Mouse (Mus musculus): ENCODE results near the gene Iqgap1.

Iqgap1 gene

DNA sequence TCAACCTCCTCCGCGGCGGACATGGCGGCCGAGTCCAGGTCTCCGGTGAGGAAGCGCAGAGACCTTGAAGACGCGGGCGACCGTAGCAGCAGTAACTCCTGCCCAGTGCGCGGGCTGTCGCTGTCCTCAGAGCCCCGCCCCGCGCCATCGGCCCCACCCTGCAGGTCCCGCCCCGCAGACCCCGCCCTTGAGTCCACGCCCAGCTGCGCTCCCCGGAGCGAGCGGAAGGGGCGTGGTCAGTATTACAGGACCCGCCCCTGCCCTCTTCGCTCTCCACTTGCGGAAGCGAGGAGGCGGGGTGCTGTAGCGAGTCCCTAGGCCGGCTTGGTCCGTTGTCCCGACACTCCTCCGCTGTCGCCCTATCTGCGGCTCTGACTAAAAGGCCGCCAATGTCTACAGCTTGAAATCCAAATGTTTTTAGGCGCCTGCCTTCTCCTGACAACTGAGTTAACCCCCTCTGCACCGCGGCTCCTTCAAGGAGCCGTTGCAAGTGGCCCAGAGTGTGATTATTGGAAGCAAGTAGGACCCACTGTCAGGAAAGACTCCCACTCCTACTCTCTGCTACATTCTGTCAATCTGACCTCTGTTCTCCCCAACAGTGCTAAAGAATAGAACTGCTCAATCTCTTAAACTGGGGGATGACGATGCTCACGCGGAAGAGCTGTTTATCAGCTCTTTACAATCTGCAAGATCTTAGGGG is 22.5 kb downstream of the Iqgap1 start:
- DNase-seq (ENCODE audit: low spot score in 2 of 2): peak in 1 of 2 experiments; percentile 90

- peak; percentile 66 to 84 for DNase-seq (ENCODE audit: low spot score in 2 of 2)
These were observed 23.2 kb downstream of the Iqgap1 start for GRCm38 (mm10) chr7:80802412-80803160.

- no peak for DNase-seq (ENCODE audit: low spot score in 2 of 2)
These were observed 26.5 kb downstream of the Iqgap1 start for GRCm38 (mm10) chr7:80799307-80799706.

DNA sequence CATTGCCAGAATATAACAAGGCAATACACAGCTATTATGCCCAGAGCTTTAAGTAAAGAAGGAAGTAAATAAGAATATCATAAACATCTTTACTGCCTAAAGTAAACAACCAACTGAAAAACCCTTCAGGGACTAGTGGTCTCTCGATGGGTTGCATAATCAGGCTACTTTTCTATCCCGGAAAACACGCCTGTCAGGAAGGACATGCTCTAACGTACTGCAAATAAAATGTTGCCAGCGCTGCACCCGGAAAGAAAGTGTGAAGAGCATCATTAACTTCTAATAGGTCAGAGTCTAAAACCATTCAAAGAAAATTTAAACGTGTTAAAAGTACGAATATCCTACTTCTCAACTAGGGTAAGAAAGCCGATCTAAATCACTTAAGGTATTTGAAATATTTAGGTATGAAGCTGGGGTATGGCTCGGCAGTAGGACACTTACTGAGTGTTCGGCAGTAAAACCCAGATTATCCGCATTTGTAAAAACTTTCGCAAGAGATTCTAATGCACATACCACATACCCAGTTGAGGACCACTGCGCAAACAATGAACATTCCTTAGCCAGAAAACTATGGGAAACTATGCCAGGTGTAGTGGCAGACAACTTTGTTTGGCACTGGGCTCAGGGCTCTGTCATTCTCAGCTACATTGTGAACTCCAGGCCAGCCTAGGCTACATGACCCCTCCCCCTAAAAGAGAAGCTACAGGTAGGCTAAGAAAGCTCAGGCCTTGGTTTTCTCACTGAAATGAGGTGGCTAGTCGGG is 28.8 kb downstream of the Iqgap1 start:
- no peak for DNase-seq (ENCODE audit: low spot score in 2 of 2)

- DNase-seq (ENCODE audit: low spot score in 2 of 2): no peak
These were observed 29.5 kb downstream of the Iqgap1 start for GRCm38 (mm10) chr7:80796258-80796657.

GRCm38 (mm10) chr7:80789534-80789933 is 36.2 kb downstream of the Iqgap1 start:
- no peak for DNase-seq (ENCODE audit: low spot score in 2 of 2)

DNA sequence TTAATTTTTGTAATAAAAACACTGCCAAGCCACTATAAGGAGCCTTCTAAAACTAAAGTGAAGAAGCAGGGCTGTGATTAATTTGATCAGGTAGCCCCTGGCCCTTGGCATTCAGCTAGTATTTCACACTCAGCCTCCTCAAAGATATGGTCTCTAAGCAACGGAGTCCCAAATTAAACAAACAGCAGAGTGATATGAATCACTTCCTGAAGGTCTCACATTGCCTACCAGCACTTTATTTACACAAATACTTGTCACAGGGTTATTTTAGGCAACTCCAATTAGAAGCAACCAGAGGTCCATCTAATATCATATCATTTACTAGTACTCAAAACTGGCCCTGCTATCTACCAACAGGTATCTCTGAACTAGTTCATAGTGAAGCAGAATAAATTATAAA is 36.7 kb downstream of the Iqgap1 start:
- DNase-seq (ENCODE audit: low spot score in 2 of 2): no peak

DNA sequence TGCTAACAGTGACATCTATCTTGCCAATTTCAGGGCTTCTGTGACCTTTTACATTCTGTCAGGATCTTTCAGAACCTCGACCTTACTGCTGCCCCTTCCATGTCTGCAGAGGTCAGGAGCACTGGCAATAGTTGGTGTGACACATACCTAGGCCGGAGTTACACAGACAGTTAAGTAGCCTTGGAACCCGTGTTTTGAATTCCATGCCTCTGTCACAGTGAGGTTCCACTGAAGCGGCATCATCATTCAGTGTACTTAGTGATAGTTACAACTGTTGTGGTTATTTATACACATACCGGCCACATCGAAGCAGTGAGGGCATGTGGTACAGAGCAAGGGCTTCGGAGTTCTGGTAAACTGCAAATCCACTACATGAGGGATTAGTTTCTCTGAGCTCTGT is 37.8 kb downstream of the Iqgap1 start:
- DNase-seq (ENCODE audit: low spot score in 2 of 2): no peak

GRCm38 (mm10) chr7:80786746-80787145 is 39.0 kb downstream of the Iqgap1 start:
- peak in 1 of 2 experiments; percentile 75 for DNase-seq (ENCODE audit: low spot score in 2 of 2)

- no peak for DNase-seq (ENCODE audit: low spot score in 2 of 2)
These were observed 41.9 kb downstream of the Iqgap1 start for GRCm38 (mm10) chr7:80783841-80784240.

DNA sequence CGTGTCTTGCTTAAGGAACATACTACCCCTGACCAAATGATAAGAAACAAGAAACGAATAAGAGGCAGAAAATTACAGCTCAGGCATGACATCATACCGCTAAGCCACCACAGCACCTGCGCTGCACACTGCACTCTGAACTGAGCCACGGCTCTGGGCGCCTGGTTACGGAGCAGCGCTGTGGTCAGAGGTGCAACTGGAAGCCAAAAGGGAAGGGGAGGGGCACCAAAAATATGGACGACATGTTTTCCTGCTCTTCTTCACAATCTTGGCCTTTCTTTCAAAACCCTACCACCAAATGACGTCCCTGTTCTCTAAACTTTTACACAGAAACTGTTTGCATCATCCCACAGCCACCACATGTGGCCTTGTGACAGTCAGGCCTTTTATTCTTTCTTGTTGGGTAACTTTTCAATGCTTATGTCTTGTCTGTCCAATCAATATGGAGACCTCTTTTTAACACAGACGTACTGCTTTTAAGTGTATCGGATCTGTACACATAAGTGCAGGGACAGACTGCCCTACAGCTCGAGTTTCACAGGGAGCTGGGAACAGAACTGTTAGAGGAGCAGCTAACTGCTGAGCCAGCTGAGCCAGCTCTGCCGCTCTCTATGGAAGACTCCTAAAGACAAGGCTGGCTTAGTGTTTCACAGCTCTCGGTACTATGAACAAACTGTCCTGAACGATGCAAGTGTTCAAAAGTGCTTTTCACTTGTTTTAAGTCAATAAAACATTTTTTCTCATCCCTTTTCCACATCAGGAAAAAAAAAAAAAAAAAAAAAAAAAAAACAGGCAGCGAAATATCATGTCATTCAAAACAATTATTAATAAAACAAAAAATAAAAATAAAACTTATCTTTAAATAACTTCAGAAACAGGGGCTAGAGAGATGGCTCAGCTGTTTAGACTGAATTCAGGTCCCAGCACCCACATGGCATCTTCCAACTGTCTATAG is 43.3 kb downstream of the Iqgap1 start:
- no peak for DNase-seq (ENCODE audit: low spot score in 2 of 2)

- no peak for DNase-seq (ENCODE audit: low spot score in 2 of 2)
These were observed 44.2 kb downstream of the Iqgap1 start for GRCm38 (mm10) chr7:80781444-80782120.

DNA sequence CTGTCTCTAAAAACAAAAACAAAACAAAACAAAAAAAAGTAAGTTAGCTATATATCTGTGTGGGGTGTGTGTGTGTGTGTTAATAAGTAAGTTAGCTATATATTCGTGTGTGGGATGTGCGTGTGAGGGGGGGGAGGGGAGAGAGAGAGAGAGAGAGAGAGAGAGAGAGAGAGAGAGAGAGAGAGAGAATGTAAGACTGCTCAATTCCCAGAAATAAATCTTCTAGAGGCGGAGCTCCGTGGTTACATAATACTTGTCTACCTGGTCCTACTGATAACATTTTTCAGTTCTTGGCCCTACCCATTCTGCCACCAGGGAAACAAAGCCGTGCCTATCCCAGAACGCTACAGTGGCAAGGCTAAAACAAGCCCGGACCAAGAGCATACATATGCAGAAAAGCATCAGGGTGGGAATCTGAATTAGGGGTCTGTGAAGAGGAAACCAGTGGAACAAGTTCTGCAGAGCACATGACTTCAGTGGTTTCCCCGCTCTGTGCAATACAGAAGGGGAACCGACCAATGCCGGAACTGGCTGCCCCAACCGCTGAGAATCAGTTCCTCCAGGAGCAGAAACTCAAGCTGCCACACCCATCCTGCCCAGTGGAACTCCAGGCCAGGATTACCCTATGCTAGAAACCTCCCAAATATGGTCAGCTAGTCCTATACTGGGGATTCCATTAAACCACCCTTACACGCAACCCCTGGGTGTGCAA is 46.7 kb downstream of the Iqgap1 start:
- peak; percentile 60 to 78 for DNase-seq (ENCODE audit: low spot score in 2 of 2)

DNA sequence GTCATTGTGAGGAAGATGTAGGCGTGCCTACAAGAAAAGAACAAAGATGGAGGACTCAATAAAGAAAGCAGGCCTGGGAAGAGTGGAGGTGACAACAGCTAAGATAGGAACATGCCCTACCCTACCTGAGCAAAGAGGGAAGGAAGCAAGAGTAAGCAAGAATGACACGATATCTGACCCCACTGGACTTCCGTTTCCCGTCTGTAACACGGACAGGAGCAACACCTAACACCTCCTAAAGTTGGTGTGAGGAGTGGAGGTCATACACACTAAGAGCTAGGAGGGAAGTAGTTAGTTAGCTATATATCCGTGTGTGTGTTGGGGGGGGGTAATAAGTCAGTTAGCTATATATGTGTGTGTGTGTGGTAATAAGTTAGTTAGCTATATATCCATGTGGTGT is 47.4 kb downstream of the Iqgap1 start:
- no peak for DNase-seq (ENCODE audit: low spot score in 2 of 2)

DNA sequence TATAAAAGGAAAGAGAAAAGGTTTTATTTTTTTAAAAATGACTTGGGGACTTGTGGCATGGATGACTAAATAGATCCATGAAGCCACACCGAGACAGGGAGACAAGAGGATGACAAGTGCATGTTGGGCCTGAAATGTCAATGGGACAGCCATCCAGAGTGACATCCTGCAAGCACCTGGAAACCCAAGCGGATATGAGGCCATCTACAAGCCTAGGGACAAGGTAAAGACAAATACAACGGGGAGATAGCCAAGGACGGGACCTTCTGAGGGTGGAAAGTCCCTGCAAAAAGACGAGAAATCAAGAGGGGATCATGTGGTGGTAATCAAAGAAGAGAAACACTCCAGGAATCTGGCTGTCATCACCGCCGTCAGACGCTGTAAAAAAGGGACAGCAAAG is 48.6 kb downstream of the Iqgap1 start:
- no peak for DNase-seq (ENCODE audit: low spot score in 2 of 2)

- no peak for DNase-seq (ENCODE audit: low spot score in 2 of 2)
These were observed 49.7 kb downstream of the Iqgap1 start for GRCm38 (mm10) chr7:80776090-80776489.

GRCm38 (mm10) chr7:80775448-80775904 is 50.3 kb downstream of the Iqgap1 start:
- DNase-seq (ENCODE audit: low spot score in 2 of 2): no peak

GRCm38 (mm10) chr7:80774615-80775447 is 50.9 kb downstream of the Iqgap1 start:
- DNase-seq (ENCODE audit: low spot score in 2 of 2): no peak

Measured in urinary bladder, adult 18-20 months (tissue).